Mouse (Mus musculus) 416B (cell line): ENCODE data around the gene Lrba.
A peak's percentile ranks its signal among the peaks of the same experiment; 100 is the strongest.

Experiments
- DNase-seq: peaks from one replicate; pipeline ENCODE4 v3.0.0; 2011; ENCODE audit warnings: low read depth

Gene Lrba

DNA sequence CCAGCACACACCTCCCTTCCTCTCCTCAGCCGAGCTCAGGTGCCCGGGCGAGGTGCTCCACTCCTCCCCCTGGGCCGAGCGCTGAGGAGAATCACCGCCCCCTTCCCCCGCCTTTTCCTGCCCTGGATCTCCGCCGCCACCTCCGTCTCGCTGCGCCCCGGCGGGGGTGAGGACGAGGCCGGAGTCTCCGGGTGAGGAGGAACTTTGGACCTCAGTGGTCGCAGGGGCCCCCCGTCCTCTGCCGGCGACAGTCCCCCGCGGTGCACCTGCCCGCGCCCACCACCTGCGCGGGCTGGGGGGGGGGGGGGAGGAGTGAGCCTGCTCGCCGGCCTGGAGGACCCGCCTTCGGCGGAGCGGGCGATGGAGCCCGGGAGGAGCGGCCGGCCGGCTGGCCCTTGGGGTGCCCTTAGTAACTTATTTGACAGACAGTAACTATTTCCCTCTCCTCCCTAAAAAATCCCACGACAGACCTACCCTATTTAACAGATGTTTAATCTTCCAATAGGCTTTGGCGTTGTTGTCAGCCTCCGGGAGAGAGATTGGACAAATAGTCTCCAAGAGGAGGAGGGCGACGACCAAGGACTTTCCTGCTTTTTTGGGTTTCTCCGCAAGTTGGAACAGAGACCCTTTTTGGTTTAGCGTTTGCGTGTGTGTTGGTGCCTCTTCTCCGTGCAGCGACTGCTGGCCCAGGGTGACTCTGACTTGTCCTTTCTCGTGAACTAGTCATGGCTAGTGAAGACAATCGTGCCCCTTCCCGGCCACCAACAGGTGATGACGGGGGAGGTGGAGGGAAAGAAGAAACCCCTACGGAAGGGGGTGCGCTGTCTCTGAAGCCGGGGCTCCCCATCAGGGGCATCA, at the start of gene Lrba:
TSS of gene Lrba (plus strand) at position 117 of the 858 bp plus-strand sequence.
- DNase-seq, result peak; percentile 77

DNA sequence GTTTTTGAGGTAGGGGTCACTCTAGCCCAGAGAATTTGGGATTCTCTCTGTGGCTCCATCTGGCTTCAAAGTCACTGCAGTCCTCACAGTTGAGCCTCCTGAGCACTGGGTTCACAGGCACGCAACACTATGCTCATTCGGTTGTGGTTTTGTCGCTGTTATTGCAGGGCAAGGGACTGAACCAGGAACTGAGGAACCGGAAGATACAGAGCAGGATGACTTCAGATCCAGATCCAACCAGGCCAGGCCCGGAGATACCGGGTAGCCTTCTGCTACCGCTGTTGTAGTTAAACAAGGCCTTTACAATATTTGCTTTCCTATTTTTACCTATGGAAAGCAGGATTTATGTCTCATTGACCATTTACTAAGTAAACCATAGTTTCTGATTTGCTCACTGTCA, 44.8 kb upstream of the Lrba start:
- DNase-seq, result no peak

DNA sequence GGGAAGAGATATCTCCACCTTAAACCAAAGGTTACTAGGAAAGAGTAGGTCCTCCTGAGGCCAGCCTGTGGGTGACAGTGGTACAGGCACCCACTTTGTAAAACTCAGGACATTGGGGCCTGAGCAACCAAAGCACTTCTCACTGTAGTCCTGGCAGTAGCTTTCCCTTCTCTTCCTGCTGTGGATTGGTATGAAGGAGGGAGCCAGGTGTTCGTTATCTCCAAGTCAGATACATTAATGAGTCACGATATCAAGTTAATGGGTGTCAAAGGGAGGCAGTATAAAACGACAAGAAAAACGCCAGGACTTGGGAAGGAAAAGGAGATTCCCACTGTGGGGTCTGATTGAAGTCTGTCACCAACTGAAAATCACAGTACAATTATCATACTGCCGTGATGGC, 43.4 kb upstream of the Lrba start:
- no peak for DNase-seq

DNA sequence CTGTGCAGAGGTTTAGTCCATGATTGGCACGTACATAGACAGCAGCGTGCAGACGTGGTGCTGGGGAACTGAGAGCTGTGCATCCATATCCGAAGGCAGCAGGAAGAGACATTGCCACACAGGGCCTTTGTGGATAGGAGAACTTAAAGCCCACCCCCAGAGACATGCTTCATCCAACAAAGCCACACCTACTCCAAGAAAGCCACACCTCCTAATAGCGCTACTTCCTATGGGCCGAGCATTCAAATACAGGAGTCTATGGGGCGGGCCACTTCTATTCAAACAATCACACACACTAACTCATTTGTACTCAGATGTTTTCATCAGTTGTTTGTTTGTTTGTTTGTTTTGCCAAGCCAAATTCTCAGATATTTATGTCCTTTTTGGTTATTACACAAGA, 39.9 kb upstream of the Lrba start:
- DNase-seq, result no peak

DNA sequence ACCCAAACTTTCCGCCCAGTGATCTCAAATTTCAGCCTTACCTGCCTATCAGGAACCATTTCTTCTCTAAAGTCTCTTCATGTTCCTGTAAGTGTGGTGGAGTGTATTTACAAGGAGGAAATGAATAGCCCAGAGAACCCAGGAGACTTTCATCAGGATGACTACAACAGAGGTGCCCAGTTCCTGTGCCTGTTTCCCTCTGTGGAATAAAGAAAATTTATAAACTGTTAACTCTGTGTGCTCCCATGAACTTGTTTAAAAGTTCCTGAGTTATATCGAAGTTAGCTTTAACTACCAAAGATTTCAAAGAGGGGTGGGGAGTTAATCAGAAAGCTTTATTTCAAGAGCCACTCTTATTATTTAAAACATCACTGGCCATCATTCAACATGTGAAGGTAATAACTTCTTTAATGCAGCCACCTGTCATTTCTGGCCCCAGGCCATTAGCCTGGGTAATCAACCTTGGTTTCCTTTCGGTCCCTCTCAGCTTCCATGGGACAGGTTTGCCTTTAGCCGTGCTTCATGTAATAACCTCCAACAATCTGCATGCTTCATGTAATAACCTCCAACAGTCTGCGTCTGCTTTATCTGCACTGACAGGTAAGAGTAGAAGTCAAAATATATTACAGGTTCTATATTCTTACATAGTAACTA, 36.6 kb upstream of the Lrba start:
- no peak for DNase-seq

DNA sequence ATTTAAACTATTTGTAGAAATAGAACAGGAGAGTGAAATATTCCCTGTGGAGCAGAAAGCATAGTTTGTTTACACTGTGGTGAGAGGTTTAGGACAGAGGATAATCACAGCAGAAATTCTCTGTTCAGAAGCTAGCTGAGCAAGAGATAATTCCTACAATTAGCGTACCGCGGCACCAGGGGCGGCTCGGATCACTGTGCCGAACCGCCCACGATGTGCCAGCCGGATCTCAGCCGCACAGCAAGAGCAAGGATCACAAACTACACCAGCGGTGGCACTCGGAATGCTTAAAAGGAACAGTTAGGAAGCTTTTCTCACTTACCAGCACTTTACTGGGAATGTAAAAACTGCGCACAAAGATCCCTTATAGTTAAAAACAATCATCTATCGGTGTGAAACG, 28.5 kb upstream of the Lrba start:
- DNase-seq, result no peak

DNA sequence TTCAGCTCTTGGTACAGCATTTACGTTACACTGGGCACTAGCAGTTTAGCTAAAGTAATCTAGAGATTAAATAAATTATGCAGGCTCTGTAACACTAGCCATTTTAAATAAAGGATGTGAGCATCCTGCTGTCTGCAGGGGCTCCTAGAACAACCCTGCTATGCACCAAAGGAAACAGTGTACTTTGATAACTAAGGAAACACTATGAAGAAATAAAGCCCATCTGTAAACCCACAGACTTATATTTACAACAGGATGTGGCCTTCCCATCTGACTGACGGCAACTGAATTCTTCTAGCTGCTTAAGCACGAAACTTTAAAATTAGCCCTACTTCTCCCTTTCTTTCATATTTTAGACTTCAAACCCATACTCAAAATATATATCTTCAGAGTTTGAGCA, 28.0 kb upstream of the Lrba start:
- peak; percentile 79 for DNase-seq

DNA sequence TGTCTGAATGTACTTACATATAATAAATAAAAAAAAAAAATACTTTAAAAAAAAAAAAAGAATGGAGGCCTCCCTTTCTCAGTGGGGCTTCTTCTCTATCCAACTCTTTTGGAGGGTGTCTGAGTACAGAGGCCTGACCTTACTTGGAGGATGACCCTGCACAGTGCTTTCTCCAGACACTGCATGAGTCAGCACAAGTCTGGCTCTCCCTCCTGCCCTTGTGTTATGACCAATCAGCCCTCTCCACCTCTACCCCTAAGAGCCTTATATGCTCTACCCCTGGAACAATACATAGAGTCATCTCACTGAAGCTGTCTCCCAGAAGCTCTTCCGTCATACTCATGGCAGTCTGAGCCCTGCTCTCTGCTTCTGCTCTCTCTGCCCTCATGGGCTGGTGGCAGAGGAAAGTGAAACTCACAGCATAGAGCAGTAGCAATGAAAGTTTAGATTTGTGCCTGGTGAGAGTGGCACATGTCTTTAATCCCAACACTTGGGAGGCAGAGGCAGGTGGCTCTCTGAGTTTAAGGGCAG, 22.8 kb upstream of the Lrba start:
- DNase-seq, result peak; percentile 76

DNA sequence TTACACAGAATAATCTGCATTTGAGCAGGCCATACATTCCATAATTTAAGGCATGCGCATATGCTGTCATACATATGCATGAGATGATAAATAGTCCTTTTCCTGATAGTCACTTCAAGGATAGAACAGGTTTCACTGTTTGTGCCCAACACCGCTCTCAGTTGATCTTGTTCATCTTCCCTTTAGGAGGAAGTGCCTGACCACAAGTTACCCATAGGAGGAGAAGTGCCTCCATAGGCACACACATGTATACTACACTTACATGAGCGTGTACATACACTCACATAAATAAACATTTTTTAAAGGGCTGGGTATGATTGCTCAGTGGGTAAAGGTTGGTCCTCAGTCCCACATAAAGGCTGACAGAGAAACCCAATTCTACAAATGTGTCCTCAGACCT, 22.0 kb upstream of the Lrba start:
- DNase-seq, result no peak

DNA sequence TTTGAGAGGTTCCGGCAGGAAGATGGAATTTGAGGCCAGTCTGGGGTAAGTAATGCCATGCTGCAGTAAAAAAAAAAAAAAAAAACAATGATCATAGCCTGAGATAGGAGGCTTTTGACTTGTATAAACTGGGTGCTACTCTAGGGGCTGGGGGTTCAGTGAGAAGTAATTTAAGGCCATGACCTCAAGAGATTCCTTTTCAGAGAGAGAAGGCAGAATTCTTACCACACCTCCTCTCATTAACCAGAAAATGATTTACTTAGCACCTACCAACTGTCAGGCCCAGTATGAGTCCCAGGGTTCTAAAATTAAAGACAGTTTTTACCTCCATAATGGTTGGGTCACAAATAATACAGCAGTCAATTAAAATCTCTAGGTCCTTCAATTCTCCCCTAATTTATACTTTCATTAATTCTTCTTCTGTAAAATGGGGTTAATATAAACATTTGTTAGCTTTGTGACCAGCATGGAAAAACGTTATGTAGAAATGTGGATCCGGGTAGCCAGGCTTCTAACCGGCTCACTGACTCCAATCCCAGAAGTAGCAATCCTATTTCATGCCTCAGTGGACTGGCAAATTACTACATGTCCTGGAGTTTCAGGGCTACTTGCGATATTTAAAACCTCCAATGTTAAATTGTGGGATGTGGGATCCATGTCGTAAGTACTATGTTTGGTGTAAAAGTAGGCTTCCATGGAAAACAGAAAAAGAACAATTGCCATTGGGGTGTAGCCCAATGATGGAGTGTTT, 19.7 kb upstream of the Lrba start:
- no peak for DNase-seq

DNA sequence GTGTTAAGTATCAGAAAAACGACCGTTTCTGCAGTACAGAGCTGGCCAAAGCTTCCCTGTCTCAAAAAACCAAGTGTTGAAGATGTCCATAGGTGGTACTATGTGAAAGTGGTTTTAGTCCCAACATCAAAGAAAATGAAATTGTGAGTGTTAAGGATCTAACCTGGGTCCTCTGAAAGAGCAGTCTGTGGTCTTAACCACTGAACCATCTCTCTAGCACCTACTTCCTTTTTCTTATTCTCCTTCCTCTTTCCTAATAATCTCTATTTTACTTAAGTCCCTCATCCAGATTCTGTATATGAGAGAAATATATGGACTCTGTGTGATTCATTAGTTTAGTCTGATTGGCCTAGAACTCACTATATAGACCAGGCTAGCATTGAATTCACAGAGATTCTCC, 17.9 kb upstream of the Lrba start:
- DNase-seq, result peak; percentile 61

DNA sequence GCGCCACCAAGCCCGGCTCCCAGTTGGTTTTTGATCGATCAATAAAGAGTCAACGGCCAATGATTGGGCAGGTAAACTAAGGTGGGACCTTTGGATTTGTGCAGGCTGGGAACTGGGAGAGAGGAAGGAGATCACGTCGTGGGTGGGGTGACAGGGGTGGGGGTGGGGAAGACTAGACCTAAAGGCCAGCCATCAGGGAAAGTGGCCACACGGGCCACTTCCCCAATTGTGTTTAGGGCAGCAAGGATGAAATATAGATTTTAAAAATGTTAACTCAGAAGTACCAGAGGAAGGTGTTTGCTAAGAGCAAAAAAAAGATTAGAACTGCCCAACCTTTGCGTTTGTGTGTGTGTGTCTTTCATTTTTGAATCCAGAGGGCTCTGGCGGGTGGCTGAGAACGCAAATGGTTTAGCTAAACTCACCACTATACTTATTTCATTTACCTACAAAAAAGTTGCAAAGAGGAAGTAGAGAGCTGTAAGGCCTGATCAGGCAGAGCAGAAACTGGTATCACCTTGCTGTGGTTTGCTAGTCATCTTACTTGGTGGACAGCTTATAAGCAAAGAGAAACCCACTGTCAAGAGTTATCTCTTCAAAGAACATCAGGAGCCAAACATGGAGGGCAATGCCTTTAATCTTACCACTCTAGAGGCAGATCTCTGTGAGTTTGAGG, 14.1 kb upstream of the Lrba start:
- DNase-seq, result peak; percentile 28

DNA sequence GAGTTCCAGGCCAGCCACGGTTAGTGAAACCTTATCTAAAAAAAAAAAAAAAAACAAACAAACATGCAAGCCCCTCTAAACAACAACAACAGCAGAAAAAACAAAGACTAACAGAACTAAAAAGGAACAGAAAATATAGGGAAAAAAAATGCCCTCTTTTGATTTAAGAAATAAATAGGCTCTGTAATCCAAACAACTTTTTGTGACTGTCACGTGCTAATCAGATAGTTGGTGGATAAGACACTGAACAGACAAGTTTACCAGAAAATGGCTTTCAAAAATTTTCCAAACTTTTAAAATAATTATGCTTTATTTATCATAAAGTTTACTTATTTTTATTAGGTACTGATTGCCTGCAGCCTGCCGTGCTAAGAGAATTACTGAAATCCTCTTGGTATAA, 13.5 kb upstream of the Lrba start:
- no peak for DNase-seq

DNA sequence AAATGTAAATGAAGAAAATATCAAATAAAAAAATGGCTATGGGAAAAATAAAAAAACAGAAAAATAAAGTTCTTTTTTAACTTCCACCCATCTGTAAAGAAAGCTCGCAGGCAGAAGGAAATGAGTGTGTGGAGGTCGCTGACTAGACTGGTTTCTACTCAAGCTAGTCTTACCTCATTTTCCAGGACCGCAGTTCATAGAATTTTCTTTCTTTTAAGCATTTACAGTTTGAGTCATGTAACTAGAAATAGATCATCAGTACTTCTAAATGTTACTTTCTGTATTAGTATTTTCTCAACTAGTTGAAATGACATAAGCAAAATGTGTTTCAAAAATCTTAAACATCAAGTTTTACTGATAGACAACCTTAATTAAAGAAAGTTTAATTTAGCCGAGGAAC, 10.2 kb upstream of the Lrba start:
- DNase-seq, result no peak

DNA sequence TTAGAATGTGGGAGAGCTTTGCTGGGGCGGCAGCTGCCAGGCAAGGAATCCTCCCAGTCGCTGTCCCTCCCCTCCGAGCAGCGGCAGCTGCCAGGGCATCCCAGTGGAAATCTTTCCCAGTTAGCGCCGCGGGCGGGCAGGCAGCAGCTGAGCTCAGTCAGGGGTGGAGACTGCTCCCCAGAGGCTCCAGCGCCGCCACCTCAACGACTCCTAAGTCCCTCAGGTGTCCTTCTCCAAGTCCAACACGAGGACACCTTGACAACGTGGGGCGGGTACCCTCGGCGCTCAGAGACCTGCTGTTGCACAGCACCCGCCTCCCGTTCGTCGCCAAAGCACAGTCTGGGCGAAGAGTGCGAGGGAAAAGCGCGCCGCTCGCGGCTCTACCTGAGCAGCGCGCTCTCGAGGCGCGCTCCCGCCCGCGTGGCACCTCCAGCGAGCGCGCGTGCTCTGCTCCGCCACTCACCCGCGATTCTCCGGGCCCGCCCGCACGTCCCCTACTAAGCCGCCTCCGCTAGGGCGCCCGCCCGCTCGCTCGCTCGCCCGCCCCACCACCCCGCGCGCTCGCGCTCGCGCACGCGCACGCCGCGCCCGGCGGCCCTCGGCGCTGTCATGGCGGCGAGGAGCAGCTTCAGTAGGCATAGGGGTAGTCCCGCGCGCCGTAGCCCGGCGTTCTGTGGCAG, 706 bp upstream of the Lrba start:
- peak; percentile 77 for DNase-seq

DNA sequence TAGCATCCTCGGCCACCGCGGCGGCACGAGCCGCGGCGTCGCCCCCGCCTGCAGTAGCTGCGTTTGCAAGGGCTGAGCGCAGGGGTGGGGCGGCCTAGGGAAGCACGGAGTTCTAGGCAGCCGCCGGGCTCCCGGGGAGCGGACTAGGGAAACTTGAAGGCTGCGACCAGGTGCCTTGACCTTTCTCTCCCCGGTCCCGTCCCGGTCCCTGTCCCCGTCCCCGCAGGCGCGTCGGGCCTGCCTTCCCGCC, 241 bp upstream of the Lrba start:
- DNase-seq, result no peak

DNA sequence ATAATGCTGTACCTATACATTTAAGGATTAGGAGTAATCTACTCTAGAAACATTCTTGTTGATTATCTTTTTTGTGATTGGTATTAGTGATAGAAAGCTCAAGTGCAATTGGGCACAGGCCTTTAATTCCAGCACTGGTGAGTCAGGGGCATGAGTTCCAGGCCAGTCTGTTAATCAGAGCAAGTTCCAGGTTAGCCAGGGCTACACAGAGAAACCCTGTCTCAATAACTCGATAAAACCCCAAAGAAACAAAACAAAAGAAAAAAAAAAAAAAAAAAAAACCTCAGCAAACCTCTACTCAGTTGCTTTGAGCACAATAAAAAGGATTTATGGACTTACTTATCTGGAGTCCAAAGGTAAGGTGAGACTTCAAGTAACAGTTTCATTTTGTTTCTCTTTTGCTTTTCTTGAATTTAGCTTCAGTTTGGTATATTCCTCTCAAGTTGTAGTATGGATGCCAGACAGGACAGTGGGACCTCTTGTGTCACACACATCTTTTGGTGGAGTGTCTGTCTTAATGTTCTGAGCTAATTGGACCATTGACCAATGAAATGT, 7.1 kb downstream of the Lrba start:
- no peak for DNase-seq

DNA sequence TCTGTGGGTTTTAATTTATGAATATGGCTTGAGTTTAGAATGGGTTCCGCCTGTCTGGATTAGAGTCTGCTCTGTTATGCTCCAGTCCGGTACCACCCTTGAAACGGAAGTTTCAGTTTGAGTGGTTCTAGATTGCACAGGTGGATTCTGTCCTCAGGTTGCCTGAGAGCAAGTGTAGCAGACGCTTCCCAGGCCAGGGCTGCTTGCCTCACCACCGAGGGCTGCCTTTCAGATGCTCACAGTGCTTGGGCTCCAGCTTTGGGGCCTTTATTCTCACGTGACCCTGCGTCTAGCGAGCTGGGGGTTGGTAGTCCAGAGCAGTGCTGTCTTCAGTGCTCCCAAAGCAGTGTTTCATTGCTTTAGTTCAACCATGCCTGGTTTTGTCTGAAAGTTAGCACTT, 22.7 kb downstream of the Lrba start:
- no peak for DNase-seq

DNA sequence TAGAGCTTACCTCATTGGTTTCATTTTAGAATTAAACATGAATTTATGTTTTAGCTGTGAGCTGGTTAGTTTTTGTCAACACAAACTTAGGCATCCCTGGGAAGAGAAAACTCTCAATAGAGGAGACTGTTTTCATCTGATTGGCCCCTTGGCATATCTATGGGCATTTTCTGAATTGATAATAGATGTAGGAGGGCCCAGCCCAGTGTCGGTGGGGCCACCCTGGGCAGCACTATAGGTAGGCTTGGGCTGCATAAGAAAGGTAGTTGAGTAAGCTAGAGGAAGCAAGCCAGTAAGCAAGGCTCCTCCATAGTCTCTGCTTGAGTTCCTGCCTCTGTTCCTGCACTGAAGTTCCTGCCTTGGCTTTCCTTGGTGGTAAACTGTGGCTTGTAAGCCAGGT, 26.7 kb downstream of the Lrba start:
- DNase-seq, result no peak

DNA sequence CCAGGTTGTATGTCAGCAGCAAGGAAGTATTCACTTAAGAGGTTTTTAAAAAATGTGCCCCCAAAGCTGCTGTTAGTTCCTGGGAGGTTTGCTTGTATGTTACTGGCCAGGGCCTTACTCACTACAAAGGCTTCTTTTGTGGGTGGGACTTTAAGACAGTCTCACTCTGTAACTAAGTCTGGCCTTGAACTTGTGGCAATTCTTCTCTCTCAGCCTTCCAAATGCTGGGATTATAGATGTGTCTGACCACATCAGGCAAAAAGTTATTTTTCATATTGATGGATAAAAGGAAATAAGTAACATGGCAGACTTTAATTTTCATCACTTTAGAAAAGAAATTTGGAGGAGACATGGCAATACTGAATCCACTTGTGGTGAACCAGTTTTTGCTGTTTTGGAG, 28.1 kb downstream of the Lrba start:
- DNase-seq, result no peak

DNA sequence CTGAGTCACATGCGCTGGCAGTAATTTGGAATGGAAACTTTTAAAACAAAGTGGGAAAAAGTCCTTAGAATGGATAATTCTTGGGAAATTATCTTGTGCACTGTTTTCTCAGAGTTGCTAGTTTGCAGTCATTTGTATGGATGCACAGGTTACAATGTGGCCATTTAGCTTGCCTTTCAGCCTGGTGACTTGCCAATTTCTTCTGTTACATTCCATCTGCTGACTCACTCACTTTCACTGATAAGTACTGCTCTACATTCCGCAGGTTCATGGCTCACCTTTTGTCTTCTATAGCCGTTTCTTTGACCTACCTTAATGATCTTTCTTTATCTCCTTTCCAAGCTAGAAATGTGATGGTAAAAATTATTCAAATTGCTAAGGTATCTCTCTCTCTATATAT, 28.6 kb downstream of the Lrba start:
- DNase-seq, result peak; percentile 43

DNA sequence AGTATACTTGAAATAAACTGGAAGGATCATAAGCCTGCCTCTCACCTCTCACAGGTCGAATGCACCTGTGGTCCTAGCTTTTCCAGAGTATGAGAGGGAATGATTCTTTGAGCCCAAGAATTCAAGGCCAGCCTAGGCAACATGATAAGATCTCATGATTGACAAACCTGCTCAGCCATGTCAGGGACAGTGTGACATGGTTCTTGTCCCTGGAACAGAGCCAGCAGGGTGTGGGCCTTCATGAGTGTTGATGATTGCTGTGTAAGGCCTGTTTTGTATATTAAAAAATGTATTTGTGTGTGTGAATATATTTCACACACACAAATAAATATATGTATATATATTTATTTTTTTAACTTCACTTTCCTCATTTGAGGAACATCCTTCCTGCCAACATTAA, 29.3 kb downstream of the Lrba start:
- DNase-seq, result peak; percentile 36
